Mouse (Mus musculus) common myeloid progenitor, adult 5-6 weeks (primary cell): ENCODE measurements around the gene Atp6v0c. TPM values are rescaled to one million over a fixed set of nuclear protein-coding genes. Genes with fewer than 3 reads are reported as not detected.

Experiments used
- ATAC-seq: replicated peaks from 2 replicates; pipeline ENCODE4 v1.8.0; 2016; ENCODE audit warnings: low read depth, mild to moderate bottlenecking, moderate TSS enrichment, inconsistent platforms; ENCODE audit not compliant: poor library complexity, severe bottlenecking
- total RNA-seq: library from RNA; stranded (forward); fragments of 200-1000, 187-1606 nt; gene quantifications from 2 replicates; pipeline ENCODE4 v1.2.3, GENCODE M21; 2017

Gene Atp6v0c
- total RNA-seq, 1 experiment from 2014 or later = 81.5 TPM

DNA sequence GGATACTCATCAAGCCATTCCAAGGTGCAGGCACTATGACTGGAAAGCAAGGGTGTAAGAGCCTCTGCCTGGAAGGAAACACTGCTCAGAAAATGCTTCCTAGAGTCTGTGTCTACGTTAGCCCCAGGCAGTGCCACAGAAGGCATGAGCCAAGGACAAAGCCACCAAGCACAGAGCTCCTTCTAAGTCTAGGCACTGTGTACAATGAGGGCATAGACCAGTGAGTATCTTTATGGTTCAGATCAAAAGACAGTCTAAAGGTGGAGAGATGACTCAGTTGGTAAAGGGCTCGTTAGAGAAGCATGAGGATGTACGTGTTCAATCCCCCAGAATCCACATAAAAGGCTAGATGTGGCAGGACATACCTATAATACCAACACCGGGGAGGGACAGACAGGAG is 31.6 kb upstream of the Atp6v0c start:
- ATAC-seq = no peak

- ATAC-seq = no peak
Measured at GRCm38 (mm10) chr17:24199741-24200140, 30.2 kb upstream of the Atp6v0c start.

GRCm38 (mm10) chr17:24199252-24199651 is 29.8 kb upstream of the Atp6v0c start:
- ATAC-seq = no peak

- ATAC-seq = no peak
Measured at GRCm38 (mm10) chr17:24197032-24197824, 27.7 kb upstream of the Atp6v0c start.

DNA sequence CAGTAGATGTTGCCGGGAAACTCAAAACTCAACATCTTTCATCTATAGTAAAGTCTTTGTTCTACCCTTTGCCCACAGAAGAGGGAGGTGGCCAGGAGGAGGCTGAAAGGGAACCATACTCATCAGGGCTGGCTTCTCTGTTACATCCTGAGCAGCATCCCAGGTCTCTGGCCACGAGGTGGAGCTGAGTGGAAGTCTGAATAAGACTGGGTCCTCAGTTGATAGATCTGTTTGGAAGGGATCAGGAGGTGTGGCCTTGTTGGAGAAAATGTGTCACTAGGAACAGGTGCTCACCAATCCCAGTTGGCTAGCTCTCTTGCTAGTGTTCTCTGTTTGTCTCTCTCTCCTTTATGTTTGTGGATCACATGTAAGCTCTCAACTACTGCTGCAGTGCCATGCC is 25.8 kb upstream of the Atp6v0c start:
- no peak for ATAC-seq

GRCm38 (mm10) chr17:24193769-24194168 is 24.3 kb upstream of the Atp6v0c start:
- no peak; the same call in 1 of the 2 replicates for ATAC-seq

DNA sequence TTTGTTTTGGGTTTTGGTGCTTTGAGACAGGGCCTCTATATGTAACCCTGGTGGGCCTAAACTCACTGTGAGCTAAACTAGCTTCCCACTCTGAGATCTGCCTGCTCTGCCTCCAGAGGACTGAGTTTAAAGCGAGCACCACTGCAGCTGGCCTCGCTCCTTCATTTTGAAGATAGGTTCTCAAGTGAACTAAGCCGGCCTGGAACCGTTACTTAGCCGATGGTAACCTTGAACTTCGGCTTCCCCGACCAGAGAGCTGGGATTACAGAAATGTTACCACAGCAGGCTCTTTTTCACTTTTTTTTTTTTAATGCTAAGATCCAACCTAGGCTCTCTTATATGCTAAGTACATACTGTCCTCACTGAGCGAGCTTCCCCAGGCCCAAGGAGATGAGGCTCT is 23.8 kb upstream of the Atp6v0c start:
- ATAC-seq = 0 out of 2 replicates have a peak, but pooled peaks have one; percentile 20

GRCm38 (mm10) chr17:24192848-24193247 is 23.3 kb upstream of the Atp6v0c start:
- peak; percentile 64 for ATAC-seq

GRCm38 (mm10) chr17:24191481-24191880 is 22.0 kb upstream of the Atp6v0c start:
- no peak for ATAC-seq

DNA sequence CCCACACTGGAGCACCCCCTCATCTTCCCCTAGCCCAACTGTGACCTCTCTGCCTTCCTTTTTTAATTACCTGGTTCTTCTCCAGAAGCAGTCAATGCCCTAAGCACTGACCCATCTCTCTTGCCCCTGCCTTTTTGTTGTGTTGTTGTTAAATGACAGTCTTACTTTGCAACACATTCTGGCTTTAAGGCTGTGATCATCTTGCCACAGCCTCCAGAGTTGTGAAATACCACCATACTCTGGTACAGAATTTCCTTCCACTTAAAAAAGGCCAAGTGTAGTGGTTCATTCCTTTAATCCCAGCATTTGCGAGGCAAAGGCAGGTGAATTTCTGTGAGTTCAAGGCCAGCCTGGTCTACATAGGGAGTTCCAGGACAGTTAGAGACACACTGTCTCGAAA is 21.4 kb upstream of the Atp6v0c start:
- no peak for ATAC-seq

DNA sequence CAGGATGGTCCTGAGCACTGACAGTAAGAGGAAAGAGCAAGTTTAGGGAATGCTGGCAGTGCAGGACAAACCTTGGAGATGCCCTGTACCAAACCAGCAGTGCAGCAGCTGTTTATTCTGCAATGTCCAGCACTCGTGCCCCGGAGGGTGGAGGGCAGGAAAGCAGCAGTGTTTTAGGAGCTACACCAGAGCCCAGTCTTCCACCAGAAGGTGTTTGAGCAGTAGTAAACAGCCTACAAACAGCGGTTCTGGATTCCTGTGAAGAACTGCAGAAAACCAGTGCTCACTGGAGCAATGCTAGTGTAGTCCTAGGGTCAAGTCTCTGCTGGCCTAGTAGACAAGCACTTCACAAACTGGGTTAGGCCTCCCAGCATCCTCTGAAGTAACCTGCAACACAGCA is 4.8 kb upstream of the Atp6v0c start:
- ATAC-seq = no peak

GRCm38 (mm10) chr17:24173423-24173822 is 3.9 kb upstream of the Atp6v0c start:
- ATAC-seq = peak; percentile 33; the same call in 1 of the 2 replicates

- no peak for ATAC-seq
Measured at GRCm38 (mm10) chr17:24171738-24172137, 2.2 kb upstream of the Atp6v0c start.

DNA sequence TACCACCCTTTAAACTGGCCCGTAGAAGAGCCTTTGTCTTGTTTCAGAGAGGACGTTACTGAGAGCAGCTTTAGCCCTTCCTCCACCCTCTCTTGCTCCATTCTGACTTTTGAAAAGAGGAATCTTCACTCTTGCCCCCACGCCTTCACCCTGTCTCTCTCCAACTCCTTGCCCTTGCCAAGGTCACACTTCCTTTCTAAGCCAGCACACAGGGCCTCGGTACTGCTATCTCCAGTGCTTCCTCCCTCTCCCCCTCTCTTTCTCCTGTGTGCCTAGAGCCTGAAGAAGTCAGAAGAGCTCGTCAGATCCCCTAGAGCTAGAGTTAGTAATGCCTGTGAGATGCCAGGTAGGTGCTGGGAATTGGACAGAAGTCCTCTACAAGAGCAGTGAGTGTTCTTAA is 1.2 kb upstream of the Atp6v0c start:
- ATAC-seq = 0 out of 2 replicates have a peak, but pooled peaks have one; percentile 7

DNA sequence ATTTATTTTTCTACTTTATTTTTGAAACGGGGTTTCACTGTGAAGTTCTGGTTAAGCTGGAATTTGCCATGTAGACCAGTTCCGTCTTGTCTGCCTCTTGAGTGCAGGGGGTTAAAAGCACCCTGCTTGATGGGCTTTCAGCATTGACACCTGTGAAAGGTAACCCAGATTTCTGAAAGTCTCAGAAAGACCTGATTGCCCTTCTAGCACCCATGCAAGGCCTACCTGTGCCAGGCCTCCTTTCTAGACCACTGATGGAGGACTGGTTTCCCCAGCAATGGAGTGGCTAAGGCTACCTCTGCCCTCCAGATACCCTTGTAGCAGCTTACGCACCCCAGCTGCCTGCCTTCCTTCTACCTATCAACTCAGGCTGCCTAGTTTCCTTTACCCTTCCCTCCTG is 623 bp upstream of the Atp6v0c start:
- ATAC-seq = no peak

- peak; percentile 46 for ATAC-seq
Measured at GRCm38 (mm10) chr17:24168590-24169277, 768 bp downstream of the Atp6v0c start.

DNA sequence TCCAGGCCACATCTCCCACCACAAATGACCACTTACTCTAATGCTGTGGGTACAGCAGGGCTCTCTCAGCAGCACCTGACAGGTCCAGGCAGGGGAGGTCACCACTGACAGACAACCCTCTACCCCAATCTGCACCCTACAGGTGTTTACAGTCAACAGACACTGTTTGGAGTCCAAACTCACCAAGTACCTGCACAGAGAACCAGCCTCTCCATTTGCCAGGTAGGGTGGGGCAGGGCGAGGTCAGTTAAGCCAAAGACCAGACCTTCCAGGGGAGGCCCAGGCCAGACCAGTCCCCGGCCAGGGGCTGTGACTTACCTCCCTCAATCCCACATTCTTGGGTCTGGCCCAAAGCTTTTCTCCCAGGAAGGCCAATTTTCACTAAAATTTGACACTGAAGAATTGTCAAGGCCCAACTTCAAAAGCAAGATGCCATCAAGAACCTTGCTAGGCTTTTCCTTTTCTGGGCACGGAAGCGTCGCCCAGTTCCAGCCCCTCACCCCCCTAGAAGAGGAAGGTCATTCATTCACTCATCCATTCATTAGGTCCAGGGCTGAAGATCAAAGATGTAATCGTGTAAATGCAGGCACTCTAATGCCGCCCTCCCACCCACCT is 1.5 kb downstream of the Atp6v0c start:
- no peak for ATAC-seq

GRCm38 (mm10) chr17:24167120-24167519 is 2.4 kb downstream of the Atp6v0c start:
- ATAC-seq = no peak

DNA sequence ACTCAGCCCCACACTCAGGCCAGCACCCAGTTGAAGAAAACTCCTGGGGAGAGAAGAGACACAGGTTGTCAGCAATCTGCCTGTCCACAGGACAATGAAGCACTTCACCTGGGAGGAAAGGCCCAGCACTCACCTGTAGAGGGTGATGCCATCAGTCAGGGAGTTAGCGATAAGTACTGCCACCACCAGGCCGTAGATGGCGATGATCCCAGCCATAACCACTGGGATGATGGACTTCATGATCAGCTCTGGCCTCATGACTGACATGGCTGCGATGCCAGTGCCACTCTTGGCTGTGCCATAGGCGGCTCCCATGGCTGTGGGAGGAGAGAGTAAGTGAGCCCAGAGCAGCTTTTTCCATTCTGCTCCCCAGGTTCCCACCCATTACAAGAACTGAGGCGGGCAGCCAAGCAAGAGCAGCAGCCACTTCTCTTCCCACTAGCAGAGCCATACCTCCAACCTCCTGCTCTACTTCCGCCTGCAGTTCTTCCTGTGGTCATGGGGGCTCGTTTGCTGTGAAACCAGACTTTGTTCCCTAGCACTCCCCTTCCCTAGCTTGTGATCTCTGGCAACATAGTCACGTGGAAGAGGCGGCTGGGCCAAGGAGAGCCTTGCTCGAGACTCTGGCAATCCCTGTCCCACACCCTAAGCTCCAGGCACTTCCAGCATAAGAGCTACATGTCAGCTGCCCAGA is 4.8 kb downstream of the Atp6v0c start:
- no peak for ATAC-seq

- peak; percentile 64 for ATAC-seq
Measured at GRCm38 (mm10) chr17:24163176-24163962, 6.1 kb downstream of the Atp6v0c start, which contains the start of gene Amdhd2. Gene Amdhd2, minus strand, starts transcription at chr17:24163766.
